Comparison of ENCODE assay signal across 8 mouse cellular contexts in genomic region chr7:68748361-68748760, GRCm38 (mm10). TPM values are rescaled to one million over a fixed set of nuclear protein-coding genes. Genes with fewer than 3 reads are reported as not detected.
DNase-seq lines count a peak whose midpoint lies in the region; ATAC-seq and TF ChIP-seq lines count a peak whose summit lies in the region.

No protein-coding gene starts in this region.

- ATAC-seq in CD4-positive, CD25-positive, alpha-beta regulatory T cell, adult 4 months = peak; percentile 14
- ATAC-seq in forebrain, embryonic 14.5 days = no peak
- no peak for ATAC-seq in hindbrain, embryonic 14.5 days (ENCODE audit: low FRiP score)
- ATAC-seq in lung, postnatal 0 days = no peak
- no peak for ATAC-seq in erythroid progenitor cell, adult 5-6 weeks (replicated peaks; ENCODE audit: low FRiP score, poor library complexity, severe bottlenecking)

- H3K27me3 ChIP-seq in forebrain, embryonic 14.5 days (replicated peaks; ENCODE audit: control insufficient read depth, insufficient read depth, low read length) = no peaks in the 10 kb centered on the region
- H3K27me3 ChIP-seq in hindbrain, embryonic 14.5 days (ENCODE audit: control insufficient read depth, insufficient read depth, low read length) = no peaks in the 10 kb centered on the region
- no peaks in the 10 kb centered on the region for H3K27me3 ChIP-seq in lung, postnatal 0 days (replicated peaks; ENCODE audit: insufficient read depth, low read length)

- WGBS in forebrain, embryonic 14.5 days = 15% methylated on average over 8 of the region's 8 CpGs
- WGBS in hindbrain, embryonic 14.5 days = 18% methylated on average over 8 of the region's 8 CpGs
- WGBS in lung, postnatal 0 days = 15% methylated on average over 7 of the region's 8 CpGs

- no peaks in the 10 kb centered on the region for H3K9me3 ChIP-seq in forebrain, embryonic 14.5 days (replicated peaks; ENCODE audit: control insufficient read depth, low read length)
- no peaks in the 10 kb centered on the region for H3K9me3 ChIP-seq in hindbrain, embryonic 14.5 days (ENCODE audit: control insufficient read depth, low read length)
- H3K9me3 ChIP-seq in lung, postnatal 0 days (ENCODE audit: low read length) = no peaks in the 10 kb centered on the region

- peak overlapping the region; percentile 89 for H3K4me2 ChIP-seq in forebrain, embryonic 14.5 days (ENCODE audit: low read length)
- peak overlapping the region; percentile 64 for H3K4me2 ChIP-seq in hindbrain, embryonic 14.5 days (replicated peaks)
- H3K4me2 ChIP-seq in lung, postnatal 0 days (replicated peaks; ENCODE audit: low read depth, low read length) = peak overlapping the region; percentile 92

- no peak for TF ChIP-seq CTCF in lung, postnatal 0 days (IDR thresholded peaks at IDR 0.05)

- H3K4me1 ChIP-seq in forebrain, embryonic 14.5 days (ENCODE audit: control insufficient read depth, insufficient read depth, low read length) = peaks cover 21% of the 10 kb centered on the region
- peaks cover 23% of the 10 kb centered on the region for H3K4me1 ChIP-seq in hindbrain, embryonic 14.5 days (replicated peaks; ENCODE audit: control insufficient read depth, insufficient read depth, low read length)
- peaks cover 5% of the 10 kb centered on the region; the same call in 1 of the 2 replicates for H3K4me1 ChIP-seq in lung, postnatal 0 days (ENCODE audit: insufficient read depth, low read depth, low read length)

- peak; percentile 10 for DNase-seq in c-Kit-positive CD71-positive TER-119-positive erythroid progenitor cells, embryonic 14.5 days (ENCODE audit: low spot score)
- DNase-seq in forebrain, embryonic 14.5 days (ENCODE audit: low spot score) = peak; percentile 61
- peak; percentile 49 for DNase-seq in hindbrain, embryonic 14.5 days (ENCODE audit: low spot score)
- peak; percentile 19 for DNase-seq in left cerebral cortex, adult 11 months (ENCODE audit: low spot score)
- DNase-seq in lung, postnatal 0 days (ENCODE audit: low spot score) = peak; percentile 50
- peak; percentile 26 to 50 for DNase-seq in right cerebral cortex, adult 2 months (ENCODE audit: low spot score in 2 of 2)

- peak overlapping the region; percentile 72 for H3K27ac ChIP-seq in forebrain, embryonic 14.5 days (ENCODE audit: low read depth, low read length)
- peak overlapping the region; percentile 49; the same call in 1 of the 2 replicates for H3K27ac ChIP-seq in hindbrain, embryonic 14.5 days
- H3K27ac ChIP-seq in lung, postnatal 0 days (ENCODE audit: low read length) = peak overlapping the region; percentile 96

- peaks cover under 1% of the 10 kb centered on the region for H3K36me3 ChIP-seq in forebrain, embryonic 14.5 days (ENCODE audit: control insufficient read depth, insufficient read depth, low read length)
- H3K36me3 ChIP-seq in hindbrain, embryonic 14.5 days (replicated peaks; ENCODE audit: control insufficient read depth, insufficient read depth) = peaks cover 13% of the 10 kb centered on the region
- peaks cover 3% of the 10 kb centered on the region; the same call in 1 of the 2 replicates for H3K36me3 ChIP-seq in lung, postnatal 0 days (ENCODE audit: insufficient read depth, low read length)

- TF ChIP-seq EP300 in lung, postnatal 0 days (IDR thresholded peaks at IDR 0.05) = no peak

- H3K9ac ChIP-seq in forebrain, embryonic 14.5 days (ENCODE audit: low read length) = peak overlapping the region; percentile 85
- peak overlapping the region; percentile 71 for H3K9ac ChIP-seq in hindbrain, embryonic 14.5 days
- peak overlapping the region; percentile 86 for H3K9ac ChIP-seq in lung, postnatal 0 days (replicated peaks; ENCODE audit: low read depth)

- H3K4me3 ChIP-seq in forebrain, embryonic 14.5 days (ENCODE audit: low read depth, low read length) = peak overlapping the region; percentile 72
- H3K4me3 ChIP-seq in hindbrain, embryonic 14.5 days (replicated peaks; ENCODE audit: low read length) = peak overlapping the region; percentile 59
- H3K4me3 ChIP-seq in lung, postnatal 0 days (ENCODE audit: low read depth, low read length) = peak overlapping the region; percentile 74

RNA-seq across cellular contexts. Expression of gene Arrdc4, which starts 0.7 kb away (rescaled TPM):
- 1 to 10 TPM; 3.3 to 3.9 TPM for polyA plus RNA-seq in CD4-positive, CD25-positive, alpha-beta regulatory T cell, adult 4 months (2017; shearing (Covaris generic))
- 27.7 and 27.9 TPM in 2 replicates for polyA plus RNA-seq in forebrain, embryonic 14.5 days (2014; fragmentation: Nextera tagmentation; extraction: Ambion mirVana)
- 30.4 and 30.5 TPM in 2 replicates for polyA plus RNA-seq in hindbrain, embryonic 14.5 days (2014; fragmentation: Nextera tagmentation; extraction: Ambion mirVana)
- polyA plus RNA-seq in lung, postnatal 0 days (2015; fragmentation: Nextera tagmentation; extraction: Ambion mirVana) = 28.2 and 34.6 TPM in 2 replicates
- total RNA-seq in erythroid progenitor cell, adult 5-6 weeks (2015; ENCODE audit: low replicate concordance) = 2.9 and 5.4 TPM in 2 replicates
- total RNA-seq in erythroid progenitor cell, adult 5-6 weeks (2017; ENCODE audit: low replicate concordance) = 2.5 and 3.0 TPM in 2 replicates

Comparison
In these comparisons a context has a peak if more than half of its experiments do, and no peak if none do; other contexts are left out.
1. DNase-seq: peak in every context shown above with its lines; median percentile 61 in forebrain, embryonic 14.5 days; 50 in lung, postnatal 0 days; 49 in hindbrain, embryonic 14.5 days; 38 in right cerebral cortex, adult 2 months; 19 in left cerebral cortex, adult 11 months; 10 in c-Kit-positive CD71-positive TER-119-positive erythroid progenitor cells, embryonic 14.5 days.